Mouse (Mus musculus): ENCODE data around the gene Slc17a7. TPM values are rescaled to one million over a fixed set of nuclear protein-coding genes. Genes with fewer than 3 reads are reported as not detected.
"Not testable (repeated sequence)": the region's sequence is repeated elsewhere in the genome, so short reads cannot be mapped to it uniquely, and the experiment has no call there.

Slc17a7 gene
- polyA plus RNA-seq, 1 experiment from 2014 or later = 1.3 TPM

GRCm38 (mm10) chr7:45147899-45148298, 15.8 kb upstream of the Slc17a7 start:
- 88% methylated on average over 11 of the region's 11 CpGs for WGBS
- Histone ChIP-seq H3K27ac (replicated peaks; ENCODE audit: low read depth, low read length) (no peak overlapping the region), H3K4me2 (ENCODE audit: low read depth, low read length) (no peak overlapping the region), H3K9me3 (ENCODE audit: control insufficient read depth, low read length) (no peaks in the 10 kb centered on the region), H3K4me1 (ENCODE audit: control insufficient read depth, insufficient read depth, low read length) (no peaks in the 10 kb centered on the region), H3K36me3 (ENCODE audit: control insufficient read depth, insufficient read depth, low read length) (peaks cover 39% of the 10 kb centered on the region), H3K4me3 (ENCODE audit: low read depth, low read length) (no peak overlapping the region), H3K27me3 (replicated peaks; ENCODE audit: control insufficient read depth, insufficient read depth, low read length) (no peaks in the 10 kb centered on the region), H3K9ac (ENCODE audit: low read depth, low read length) (no peak overlapping the region)
- ATAC-seq (ENCODE audit: low read depth) = no peak
- no peak for DNase-seq (ENCODE audit: low spot score)

- ATAC-seq (ENCODE audit: low read depth) (no peak), DNase-seq (ENCODE audit: low spot score) (no peak)
- 67% methylated on average over 4 of the region's 4 CpGs for WGBS
- H3K9me3 ChIP-seq (ENCODE audit: control insufficient read depth, low read length) = no peaks in the 10 kb centered on the region
- H3K4me1 ChIP-seq (ENCODE audit: control insufficient read depth, insufficient read depth, low read length) = peaks cover 5% of the 10 kb centered on the region
- no peak overlapping the region for H3K9ac ChIP-seq (ENCODE audit: low read depth, low read length)
- H3K36me3 ChIP-seq (ENCODE audit: control insufficient read depth, insufficient read depth, low read length) = peaks cover 32% of the 10 kb centered on the region
- no peak overlapping the region for H3K27ac ChIP-seq (replicated peaks; ENCODE audit: low read depth, low read length)
- H3K4me3 ChIP-seq (ENCODE audit: low read depth, low read length) = no peak overlapping the region
- no peak overlapping the region for H3K4me2 ChIP-seq (ENCODE audit: low read depth, low read length)
- no peaks in the 10 kb centered on the region for H3K27me3 ChIP-seq (replicated peaks; ENCODE audit: control insufficient read depth, insufficient read depth, low read length)
These were observed 15.1 kb upstream of the Slc17a7 start for GRCm38 (mm10) chr7:45148534-45149098.

- no peak overlapping the region for H3K4me3 ChIP-seq (ENCODE audit: low read depth, low read length)
- H3K27me3 ChIP-seq (replicated peaks; ENCODE audit: control insufficient read depth, insufficient read depth, low read length) = no peaks in the 10 kb centered on the region
- H3K9ac ChIP-seq (ENCODE audit: low read depth, low read length) = no peak overlapping the region
- DNase-seq (ENCODE audit: low spot score) = no peak
- WGBS = 63% methylated on average over 6 of the region's 6 CpGs
- H3K4me2 ChIP-seq (ENCODE audit: low read depth, low read length) = no peak overlapping the region
- H3K4me1 ChIP-seq (ENCODE audit: control insufficient read depth, insufficient read depth, low read length) = peaks cover 6% of the 10 kb centered on the region
- peaks cover 22% of the 10 kb centered on the region for H3K36me3 ChIP-seq (ENCODE audit: control insufficient read depth, insufficient read depth, low read length)
- H3K27ac ChIP-seq (replicated peaks; ENCODE audit: low read depth, low read length) = no peak overlapping the region
- no peaks in the 10 kb centered on the region for H3K9me3 ChIP-seq (ENCODE audit: control insufficient read depth, low read length)
- no peak for ATAC-seq (ENCODE audit: low read depth)
These were observed 14.2 kb upstream of the Slc17a7 start for GRCm38 (mm10) chr7:45149545-45149944.

- Histone ChIP-seq H3K27me3 (replicated peaks; ENCODE audit: control insufficient read depth, insufficient read depth, low read length) (no peaks in the 10 kb centered on the region), H3K4me3 (ENCODE audit: low read depth, low read length) (no peak overlapping the region), H3K27ac (replicated peaks; ENCODE audit: low read depth, low read length) (no peak overlapping the region), H3K4me2 (ENCODE audit: low read depth, low read length) (no peak overlapping the region), H3K4me1 (ENCODE audit: control insufficient read depth, insufficient read depth, low read length) (peaks cover 9% of the 10 kb centered on the region), H3K36me3 (ENCODE audit: control insufficient read depth, insufficient read depth, low read length) (peaks cover 16% of the 10 kb centered on the region; the same call in 1 of the 2 replicates), H3K9me3 (ENCODE audit: control insufficient read depth, low read length) (no peaks in the 10 kb centered on the region), H3K9ac (ENCODE audit: low read depth, low read length) (no peak overlapping the region)
- 40% methylated on average over 4 of the region's 4 CpGs for WGBS
- no peak for ATAC-seq (ENCODE audit: low read depth)
- DNase-seq (ENCODE audit: low spot score) = no peak
These were observed 13.4 kb upstream of the Slc17a7 start for GRCm38 (mm10) chr7:45150321-45150720.

- WGBS = 37% methylated on average over 11 of the region's 11 CpGs
- Histone ChIP-seq H3K4me2 (ENCODE audit: low read depth, low read length) (no peak overlapping the region), H3K4me1 (ENCODE audit: control insufficient read depth, insufficient read depth, low read length) (peaks cover 11% of the 10 kb centered on the region), H3K9me3 (ENCODE audit: control insufficient read depth, low read length) (no peaks in the 10 kb centered on the region), H3K9ac (ENCODE audit: low read depth, low read length) (no peak overlapping the region), H3K36me3 (ENCODE audit: control insufficient read depth, insufficient read depth, low read length) (0 out of 2 replicates have a peak, but pooled peaks cover 12% of the 10 kb centered on the region), H3K27me3 (replicated peaks; ENCODE audit: control insufficient read depth, insufficient read depth, low read length) (no peaks in the 10 kb centered on the region), H3K4me3 (ENCODE audit: low read depth, low read length) (no peak overlapping the region), H3K27ac (replicated peaks; ENCODE audit: low read depth, low read length) (no peak overlapping the region)
- DNase-seq (ENCODE audit: low spot score) = no peak
- no peak for ATAC-seq (ENCODE audit: low read depth)
These were observed 12.4 kb upstream of the Slc17a7 start for GRCm38 (mm10) chr7:45151303-45151702.

GRCm38 (mm10) chr7:45153052-45153451, 10.7 kb upstream of the Slc17a7 start:
- not testable (repeated sequence) for H3K27ac ChIP-seq (replicated peaks; ENCODE audit: low read depth, low read length); ATAC-seq (ENCODE audit: low read depth); H3K4me3 ChIP-seq (ENCODE audit: low read depth, low read length)

GRCm38 (mm10) chr7:45153586-45153985, 10.2 kb upstream of the Slc17a7 start:
- H3K9ac ChIP-seq (ENCODE audit: low read depth, low read length) = peak overlapping the region; percentile 87
- H3K4me2 ChIP-seq (ENCODE audit: low read depth, low read length) = peak overlapping the region; percentile 86
- H3K27me3 ChIP-seq (replicated peaks; ENCODE audit: control insufficient read depth, insufficient read depth, low read length) = no peaks in the 10 kb centered on the region
- H3K9me3 ChIP-seq (ENCODE audit: control insufficient read depth, low read length) = no peaks in the 10 kb centered on the region
- peak overlapping the region; percentile 73 for H3K4me3 ChIP-seq (ENCODE audit: low read depth, low read length)
- ATAC-seq (ENCODE audit: low read depth) (no peak), DNase-seq (ENCODE audit: low spot score) (no peak)
- H3K4me1 ChIP-seq (ENCODE audit: control insufficient read depth, insufficient read depth, low read length) = peaks cover 11% of the 10 kb centered on the region
- peak overlapping the region; percentile 96 for H3K27ac ChIP-seq (replicated peaks; ENCODE audit: low read depth, low read length)
- peaks cover 19% of the 10 kb centered on the region; the same call in 1 of the 2 replicates for H3K36me3 ChIP-seq (ENCODE audit: control insufficient read depth, insufficient read depth, low read length)
- WGBS = 2% methylated on average over 5 of the region's 5 CpGs

More at GRCm38 (mm10) chr7:45153052-45153451, 10.7 kb upstream of the Slc17a7 start:
- 84% methylated on average over 2 of the region's 2 CpGs for WGBS
- DNase-seq (ENCODE audit: low spot score); H3K9me3 ChIP-seq (ENCODE audit: control insufficient read depth, low read length); H3K27me3 ChIP-seq (replicated peaks; ENCODE audit: control insufficient read depth, insufficient read depth, low read length): not testable (repeated sequence)
- Histone ChIP-seq H3K9ac (ENCODE audit: low read depth, low read length) (peak overlapping the region; percentile 87), H3K4me2 (ENCODE audit: low read depth, low read length) (peak overlapping the region; percentile 86), H3K36me3 (ENCODE audit: control insufficient read depth, insufficient read depth, low read length) (peaks cover 18% of the 10 kb centered on the region; the same call in 1 of the 2 replicates), H3K4me1 (ENCODE audit: control insufficient read depth, insufficient read depth, low read length) (peaks cover 11% of the 10 kb centered on the region)

GRCm38 (mm10) chr7:45154096-45154992, 9.4 kb upstream of the Slc17a7 start, which contains the start of the genes Pih1d1 and Aldh16a1:
TSS of gene Pih1d1 (plus strand) at chr7:45154303.
TSS of gene Aldh16a1 (minus strand) at chr7:45154584.
- ATAC-seq (ENCODE audit: low read depth) (peak; percentile 97), DNase-seq (ENCODE audit: low spot score) (peak; percentile 98)
- Histone ChIP-seq H3K4me1 (ENCODE audit: control insufficient read depth, insufficient read depth, low read length) (peaks cover 11% of the 10 kb centered on the region), H3K4me2 (ENCODE audit: low read depth, low read length) (peak within 1 kb of the TSS; percentile 86), H3K9me3 (ENCODE audit: control insufficient read depth, low read length) (no peaks in the 10 kb centered on the region), H3K27ac (replicated peaks; ENCODE audit: low read depth, low read length) (peak within 1 kb of the TSS; percentile 96), H3K27me3 (replicated peaks; ENCODE audit: control insufficient read depth, insufficient read depth, low read length) (no peaks in the 10 kb centered on the region), H3K4me3 (ENCODE audit: low read depth, low read length) (peak within 1 kb of the TSS; percentile 73), H3K9ac (ENCODE audit: low read depth, low read length) (peak within 1 kb of the TSS; percentile 87), H3K36me3 (ENCODE audit: control insufficient read depth, insufficient read depth, low read length) (peaks cover 27% of the 10 kb centered on the region; the same call in 1 of the 2 replicates)
- 5% methylated on average over 47 of the region's 69 CpGs for WGBS

All from embryonic facial prominence, embryonic 14.5 days (tissue).